Mouse (Mus musculus) spleen, adult 2 months (tissue): ENCODE data around the gene Cnksr3. TPM values are rescaled to one million over a fixed set of nuclear protein-coding genes. Genes with fewer than 3 reads are reported as not detected.

Experiments used
- DNase-seq, 2 experiments: peaks; one replicate each; pipeline versions ENCODE4 v3.0.0 to v3.0.0-alpha.2; 2012 to 2021; ENCODE audit warnings: low spot score in 2 of 2, low read depth in 1 of 2
- H3K27ac ChIP-seq: fragments of 200-500 bp; 2 replicates; pipeline ENCODE4 v1.5.1; 2012; ENCODE audit warnings: low read length, inconsistent platforms; ENCODE audit not compliant: insufficient read depth
- H3K27me3 ChIP-seq: fragments of 200-500 bp; 2 replicates; pipeline ENCODE4 v1.6.1; 2012; ENCODE audit warnings: mild to moderate bottlenecking, moderate library complexity, low read length, inconsistent platforms; ENCODE audit not compliant: control insufficient read depth, insufficient read depth
- H3K36me3 ChIP-seq: fragments of 200-500 bp; 2 replicates; pipeline ENCODE4 v1.6.1; 2012; ENCODE audit warnings: mild to moderate bottlenecking, low read length, inconsistent platforms; ENCODE audit not compliant: control insufficient read depth, insufficient read depth
- H3K4me1 ChIP-seq: fragments of 200-500 bp; 2 replicates; pipeline ENCODE4 v1.6.1; 2011; ENCODE audit warnings: inconsistent platforms; ENCODE audit not compliant: control insufficient read depth, insufficient read depth, insufficient read length
- H3K4me3 ChIP-seq: fragments of 200-500 bp; 2 replicates; pipeline ENCODE4 v1.5.1; 2011; ENCODE audit warnings: mild to moderate bottlenecking, inconsistent platforms; ENCODE audit not compliant: insufficient read depth, insufficient read length; ENCODE audit errors: extremely low read depth
- CTCF ChIP-seq: fragments of 200-500 bp; IDR thresholded peaks from 2 replicates; pipeline ENCODE4 v1.5.1; 2011; ENCODE audit warnings: mild to moderate bottlenecking, inconsistent platforms; ENCODE audit not compliant: insufficient read depth, insufficient read length, insufficient replicate concordance; ENCODE audit errors: extremely low read depth
- POLR2A ChIP-seq: fragments of 200-500 bp; IDR thresholded peaks from 2 replicates; pipeline ENCODE4 v1.6.1; 2011; ENCODE audit warnings: low read depth, low read length, inconsistent platforms
- WGBS: fragments of 180-500 bp; shearing (Covaris S2); methylation state at CpG from one replicate; pipeline ENCODE4 v1.1.7; 2018; 5-methylcytosine and 5-hydroxymethylcytosine counted together
- polyA plus RNA-seq: library from polyadenylated mRNA; depleted of rRNA; stranded (reverse); fragments of >200 nt; gene quantifications from 2 replicates; pipeline ENCODE4 v1.2.3, GENCODE M21; 2012

Gene Cnksr3
- polyA plus RNA-seq, 1 experiment: 5.8 TPM

- Histone ChIP-seq H3K27me3 (no peaks in the 10 kb centered on the region), H3K36me3 (peaks cover 9% of the 10 kb centered on the region), H3K4me3 (no peak overlapping the region), H3K4me1 (no peaks in the 10 kb centered on the region), H3K27ac (no peak overlapping the region)
- TF ChIP-seq POLR2A: no peak
- TF ChIP-seq CTCF: no peak
- WGBS: 90% methylated on average over 5 of the region's 5 CpGs
- no peak for DNase-seq
Measured at GRCm38 (mm10) chr10:7133005-7133404, 79.0 kb downstream of the Cnksr3 start.

DNA sequence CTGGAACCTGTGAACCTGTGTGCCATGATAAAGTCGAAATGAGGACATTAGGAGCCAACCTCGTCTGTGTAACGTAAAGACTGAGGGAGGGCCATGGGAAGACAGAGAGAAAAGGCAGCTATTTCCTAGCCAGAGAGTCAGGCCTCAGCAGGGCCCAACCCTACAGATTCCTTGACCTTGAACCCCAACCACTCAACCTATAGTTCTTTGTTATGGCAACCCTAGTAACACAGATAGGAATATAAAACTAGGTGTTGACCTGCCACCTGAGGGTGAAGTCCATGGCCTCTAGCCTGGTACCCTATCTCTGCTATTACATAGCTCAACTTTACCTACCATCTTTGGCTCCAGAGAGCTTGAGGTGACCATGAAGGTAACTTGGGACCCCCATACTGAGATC lies 80.6 kb downstream of the Cnksr3 start:
- no peaks in the 10 kb centered on the region for H3K27me3 ChIP-seq
- H3K4me3 ChIP-seq: no peak overlapping the region
- H3K36me3 ChIP-seq: peaks cover 9% of the 10 kb centered on the region
- H3K27ac ChIP-seq: no peak overlapping the region
- WGBS: 93% methylated on average over 3 of the region's 3 CpGs
- no peaks in the 10 kb centered on the region for H3K4me1 ChIP-seq
- no peak for TF ChIP-seq POLR2A
- no peak for TF ChIP-seq CTCF
- no peak for DNase-seq

GRCm38 (mm10) chr10:7127828-7128227 lies 84.2 kb downstream of the Cnksr3 start:
- 90% methylated on average over 9 of the region's 9 CpGs for WGBS
- H3K36me3 ChIP-seq: peaks cover 3% of the 10 kb centered on the region; the same call in 1 of the 2 replicates

DNA sequence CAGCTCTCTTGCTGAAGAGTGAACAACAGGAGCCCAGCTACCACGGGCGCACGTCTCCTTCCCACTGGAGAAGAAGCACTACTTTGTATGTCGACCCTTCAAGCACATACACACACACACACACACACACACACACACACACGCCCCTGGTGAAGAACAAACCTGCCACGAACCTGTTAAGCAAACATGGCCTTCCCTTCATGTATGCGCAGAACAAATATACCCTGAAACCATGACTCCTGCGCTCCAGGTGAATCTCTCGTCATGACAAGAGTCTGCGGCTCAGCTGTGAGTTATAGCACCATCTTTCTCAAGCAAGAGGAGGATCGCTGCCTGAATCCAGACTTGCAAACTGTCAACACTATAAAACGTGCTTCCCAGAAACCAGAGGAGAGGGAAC lies 85.2 kb downstream of the Cnksr3 start:
- TF ChIP-seq CTCF: no peak

More at GRCm38 (mm10) chr10:7127828-7128227, 84.2 kb downstream of the Cnksr3 start:
- H3K4me1 ChIP-seq: no peaks in the 10 kb centered on the region
- no peak overlapping the region for H3K4me3 ChIP-seq
- TF ChIP-seq CTCF (no peak), POLR2A (no peak)
- no peak overlapping the region for H3K27ac ChIP-seq
- DNase-seq: no peak
- H3K27me3 ChIP-seq: no peaks in the 10 kb centered on the region

DNA sequence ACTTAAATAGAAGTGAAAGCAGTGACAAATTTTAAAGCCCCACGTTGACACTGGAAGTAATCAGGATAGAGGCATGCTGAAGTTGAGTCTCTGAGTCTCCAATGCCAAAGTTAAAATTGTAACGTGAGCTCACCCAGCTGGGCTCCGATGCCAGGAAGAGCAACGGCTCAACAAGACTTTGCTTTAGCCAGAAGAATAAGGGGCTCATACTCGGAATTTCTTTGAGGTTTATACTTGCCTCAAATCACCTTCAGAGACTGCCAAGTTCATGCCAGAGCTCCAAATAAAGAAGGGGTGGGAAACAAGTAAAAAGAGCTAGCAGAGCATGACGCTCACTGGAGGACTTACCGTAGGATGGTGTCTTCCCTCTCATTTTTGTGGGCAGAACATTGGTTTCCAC lies 85.8 kb downstream of the Cnksr3 start:
- no peaks in the 10 kb centered on the region for H3K27me3 ChIP-seq
- WGBS: 90% methylated on average over 7 of the region's 7 CpGs
- peaks cover 3% of the 10 kb centered on the region; the same call in 1 of the 2 replicates for H3K36me3 ChIP-seq
- H3K4me1 ChIP-seq: no peaks in the 10 kb centered on the region
- no peak overlapping the region for H3K4me3 ChIP-seq
- no peak for DNase-seq
- TF ChIP-seq CTCF (no peak), POLR2A (no peak)
- H3K27ac ChIP-seq: no peak overlapping the region

More for the DNA sequence above, 85.2 kb downstream of the Cnksr3 start:
- Histone ChIP-seq H3K27ac (no peak overlapping the region), H3K4me1 (no peaks in the 10 kb centered on the region), H3K4me3 (no peak overlapping the region), H3K36me3 (peaks cover 3% of the 10 kb centered on the region; the same call in 1 of the 2 replicates), H3K27me3 (no peaks in the 10 kb centered on the region)
- 93% methylated on average over 12 of the region's 12 CpGs for WGBS
- DNase-seq: no peak

DNA sequence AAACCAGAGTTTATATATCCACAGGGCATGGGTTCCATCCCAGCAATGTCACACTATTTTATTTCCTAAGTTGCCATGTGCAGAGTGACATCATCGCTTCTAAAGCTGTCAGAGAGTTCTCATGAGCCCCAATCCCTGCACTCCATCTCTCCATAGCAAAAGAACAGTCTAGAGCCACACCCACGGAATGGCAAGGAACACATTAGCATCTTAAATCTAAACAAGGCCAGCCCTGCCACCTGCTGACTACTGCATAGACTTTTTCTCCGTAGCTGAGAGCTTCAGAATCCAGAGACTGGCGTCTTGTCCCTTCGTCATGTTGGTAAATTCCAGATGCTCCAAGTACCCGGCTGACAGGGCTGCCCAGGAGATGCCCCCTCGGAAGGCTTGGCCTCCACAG lies 87.0 kb downstream of the Cnksr3 start:
- H3K4me1 ChIP-seq: no peaks in the 10 kb centered on the region
- H3K4me3 ChIP-seq: no peak overlapping the region
- H3K27me3 ChIP-seq: no peaks in the 10 kb centered on the region
- no peak for TF ChIP-seq POLR2A
- TF ChIP-seq CTCF: no peak
- no peak overlapping the region for H3K27ac ChIP-seq
- 90% methylated on average over 7 of the region's 7 CpGs for WGBS
- peaks cover 3% of the 10 kb centered on the region; the same call in 1 of the 2 replicates for H3K36me3 ChIP-seq
- DNase-seq: no peak

- no peak overlapping the region for H3K27ac ChIP-seq
- no peaks in the 10 kb centered on the region for H3K27me3 ChIP-seq
- WGBS: 90% methylated on average over 4 of the region's 4 CpGs
- no peak for TF ChIP-seq POLR2A
- TF ChIP-seq CTCF: no peak
- H3K4me3 ChIP-seq: no peak overlapping the region
- no peak for DNase-seq
- H3K36me3 ChIP-seq: no peaks in the 10 kb centered on the region
- H3K4me1 ChIP-seq: no peaks in the 10 kb centered on the region
Measured at GRCm38 (mm10) chr10:7122294-7122693, 89.7 kb downstream of the Cnksr3 start.
